Mouse (Mus musculus) testis, adult 2 months (tissue): ENCODE measurements at regions not wholly inside any gene's neighbourhood (a gene's known extent, or its start where the extent isn't known, plus 50 kb on each side); places are given as distances from the start of the nearest gene placed in this dataset.

Experiments
- CTCF ChIP-seq: fragments of 200-500 bp; IDR thresholded peaks from 2 replicates; pipeline ENCODE4 v1.5.1; 2012; ENCODE audit warnings: low read depth, mild to moderate bottlenecking, inconsistent platforms, low read length, moderate library complexity; ENCODE audit not compliant: control insufficient read depth, insufficient read depth, insufficient replicate concordance
- POLR2A ChIP-seq: fragments of 200-500 bp; IDR thresholded peaks from 2 replicates; pipeline ENCODE4 v1.6.1; 2012; ENCODE audit warnings: low read depth, mild to moderate bottlenecking, inconsistent platforms, low read length, moderate library complexity; ENCODE audit not compliant: control insufficient read depth

GRCm38 (mm10) chr1:7494096-7494495 lies 2686.4 kb downstream of the Gm37988 start:
- no peak for TF ChIP-seq CTCF
- no peak for TF ChIP-seq POLR2A
